Mouse (Mus musculus) embryonic fibroblast, embryonic 13.5 days (primary cell): ENCODE results near the gene Tmem126b.

Experiments used
- CTCF ChIP-seq: IDR thresholded peaks from 2 replicates; pipeline ENCODE4 v1.5.1; 2011; ENCODE audit warnings: mild to moderate bottlenecking, control low read depth, low read length, moderate library complexity, borderline replicate concordance; ENCODE audit not compliant: insufficient read depth
- POLR2A ChIP-seq: IDR thresholded peaks from 2 replicates; pipeline ENCODE4 v1.6.1; 2011; ENCODE audit warnings: low read depth, mild to moderate bottlenecking, control low read depth, low read length, moderate library complexity

DNA sequence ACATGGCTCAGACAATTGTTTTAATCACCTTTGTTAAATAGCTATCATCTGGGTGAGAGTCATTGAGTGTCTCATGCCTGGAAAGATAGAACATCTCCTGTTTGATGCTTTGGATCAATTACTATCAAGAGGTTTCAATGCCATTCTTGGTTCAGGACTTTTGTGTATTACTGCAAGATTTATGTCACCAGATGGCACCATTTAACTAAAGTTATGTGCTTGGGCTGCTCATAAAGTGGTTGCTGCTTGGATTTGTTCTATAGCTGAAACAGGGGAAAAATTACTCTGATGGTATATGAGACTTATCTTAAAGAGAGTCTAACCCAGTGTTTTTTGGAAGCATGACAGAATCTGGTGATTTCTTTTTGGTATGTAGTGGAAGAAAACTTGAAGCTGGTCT, 36.5 kb upstream of the Tmem126b start:
- TF ChIP-seq CTCF (no peak), POLR2A (no peak)
